Mouse (Mus musculus) ES-E14 (cell line): ENCODE measurements around the gene Rnf130.

Experiments used
- CHD2 ChIP-seq: IDR thresholded peaks from 2 replicates; pipeline ENCODE4 v1.6.1; 2014; ENCODE audit warnings: mild to moderate bottlenecking, low read depth, low read length, inconsistent platforms
- MAFK ChIP-seq: IDR thresholded peaks from 2 replicates; pipeline ENCODE4 v1.6.1; 2014; ENCODE audit warnings: mild to moderate bottlenecking, low read depth, low read length, inconsistent platforms; ENCODE audit not compliant: insufficient read depth
- ZNF384 ChIP-seq: IDR thresholded peaks from 2 replicates; pipeline ENCODE4 v1.6.1; 2012; ENCODE audit warnings: low read depth, low read length, inconsistent platforms

GRCm38 (mm10) chr11:50131801-50132201 is 106.7 kb downstream of the Rnf130 start:
- TF ChIP-seq CHD2 (no peak), MAFK (no peak), ZNF384 (no peak)
